27 mouse cellular contexts compared by ENCODE assay signal in the genomic region with DNA sequence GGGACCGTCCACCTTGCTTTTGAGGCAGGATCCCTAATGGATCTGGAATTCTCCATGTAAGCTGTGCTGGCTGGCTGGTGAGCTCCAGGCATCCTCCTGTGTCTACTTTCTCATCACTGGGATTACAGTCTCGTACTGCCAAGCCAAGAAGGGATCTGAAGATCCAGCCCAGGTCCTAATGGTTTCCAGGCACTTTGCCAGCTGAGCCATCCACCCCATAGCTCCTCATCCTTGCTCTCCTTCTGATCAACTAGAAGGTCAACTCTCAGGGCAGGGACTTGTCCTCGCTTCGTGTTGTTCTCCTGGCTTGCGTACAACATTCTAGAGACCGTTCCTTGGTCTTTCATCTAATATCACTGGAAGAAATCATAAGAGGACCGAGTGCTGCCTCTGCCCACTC. TPM values are rescaled to one million over a fixed set of nuclear protein-coding genes. Genes with fewer than 3 reads are reported as not detected.
DNase-seq lines count a peak whose midpoint lies in the region; ATAC-seq lines count a peak whose summit lies in the region.
"Had no signal": no experiment of that assay in that cellular context is flagged by ENCODE, and none has a peak within 500 bp of the region (broad histone marks: within the 10 kb centered on the region; RNA-seq: fewer than 3 reads in every experiment).

No protein-coding gene starts in this region.

- H3K9ac ChIP-seq in forebrain, embryonic 13.5 days = no peak overlapping the region
- no peak overlapping the region for H3K9ac ChIP-seq in midbrain, embryonic 14.5 days (replicated peaks; ENCODE audit: low read length)
- H3K9ac ChIP-seq: embryonic facial prominence, embryonic 12.5 days; heart, embryonic 15.5 days; intestine, embryonic 15.5 days; limb, embryonic 12.5 days; liver, postnatal 0 days; neural tube, embryonic 12.5 days had no signal

- H3K9me3 ChIP-seq in forebrain, embryonic 13.5 days (replicated peaks) = no peaks in the 10 kb centered on the region
- no peaks in the 10 kb centered on the region for H3K9me3 ChIP-seq in forebrain, embryonic 10.5 days
- no peaks in the 10 kb centered on the region for H3K9me3 ChIP-seq in midbrain, embryonic 14.5 days (ENCODE audit: control insufficient read depth, low read length)
- H3K9me3 ChIP-seq in midbrain, embryonic 10.5 days (replicated peaks) = no peaks in the 10 kb centered on the region
- H3K9me3 ChIP-seq: embryonic facial prominence, embryonic 12.5 days; G1E; heart, embryonic 15.5 days; intestine, embryonic 15.5 days; limb, embryonic 12.5 days; neural tube, embryonic 12.5 days had no signal

- H3K36me3 ChIP-seq in forebrain, embryonic 13.5 days (ENCODE audit: poor library complexity, severe bottlenecking) = no peaks in the 10 kb centered on the region
- no peaks in the 10 kb centered on the region for H3K36me3 ChIP-seq in forebrain, embryonic 10.5 days (replicated peaks)
- no peaks in the 10 kb centered on the region for H3K36me3 ChIP-seq in midbrain, embryonic 14.5 days (ENCODE audit: control insufficient read depth, insufficient read depth, low read length)
- H3K36me3 ChIP-seq in midbrain, embryonic 10.5 days = no peaks in the 10 kb centered on the region
- H3K36me3 ChIP-seq: embryonic facial prominence, embryonic 12.5 days; G1E; heart, embryonic 15.5 days; intestine, embryonic 15.5 days; limb, embryonic 12.5 days; neural tube, embryonic 12.5 days had no signal

- DNase-seq in forebrain, embryonic 10.5 days (ENCODE audit: extremely low spot score, low spot score) = no peak
- no peak for DNase-seq in midbrain, embryonic 14.5 days
- DNase-seq in midbrain, embryonic 10.5 days (ENCODE audit: low spot score) = no peak
- DNase-seq in brain, adult 2 months (ENCODE audit: low read depth, low spot score) = peak; percentile 36
- DNase-seq in thymus, adult 18-20 months = no peak
- DNase-seq: adrenal gland, adult 8-10 months; B cell, adult 2 months; cerebellum, adult 9-11 months; kidney, adult 9 months; kidney, postnatal 14 days; liver, postnatal 0 days; right cerebral cortex, postnatal 14 days had no signal

- no peaks in the 10 kb centered on the region for H3K27me3 ChIP-seq in forebrain, embryonic 13.5 days
- no peaks in the 10 kb centered on the region for H3K27me3 ChIP-seq in forebrain, embryonic 10.5 days (ENCODE audit: poor library complexity, severe bottlenecking)
- H3K27me3 ChIP-seq in midbrain, embryonic 14.5 days (ENCODE audit: control insufficient read depth, insufficient read depth, low read length) = no peaks in the 10 kb centered on the region
- H3K27me3 ChIP-seq in midbrain, embryonic 10.5 days (ENCODE audit: low read depth, poor library complexity, severe bottlenecking) = no peaks in the 10 kb centered on the region
- H3K27me3 ChIP-seq: CH12.LX; embryonic facial prominence, embryonic 12.5 days; heart, embryonic 15.5 days; intestine, embryonic 15.5 days; limb, embryonic 12.5 days; neural tube, embryonic 12.5 days had no signal

- no peak overlapping the region for H3K4me2 ChIP-seq in forebrain, embryonic 13.5 days
- H3K4me2 ChIP-seq in midbrain, embryonic 14.5 days (ENCODE audit: low read length) = no peak overlapping the region
- H3K4me2 ChIP-seq: embryonic facial prominence, embryonic 12.5 days; heart, embryonic 15.5 days; intestine, embryonic 15.5 days; limb, embryonic 12.5 days; liver, embryonic 11.5 days; neural tube, embryonic 12.5 days had no signal

- H3K27ac ChIP-seq in forebrain, embryonic 13.5 days = peak overlapping the region; percentile 35; the same call in 1 of the 2 replicates
- H3K27ac ChIP-seq in forebrain, embryonic 10.5 days = no peak overlapping the region
- peak overlapping the region; percentile 49; the same call in 1 of the 2 replicates for H3K27ac ChIP-seq in midbrain, embryonic 14.5 days (replicated peaks; ENCODE audit: low read depth, low read length)
- H3K27ac ChIP-seq in midbrain, embryonic 10.5 days (replicated peaks) = no peak overlapping the region
- H3K27ac ChIP-seq: embryonic facial prominence, embryonic 12.5 days; heart, embryonic 15.5 days; intestine, embryonic 15.5 days; layer of hippocampus, adult 2 months; limb, embryonic 12.5 days; macrophage; neural tube, embryonic 12.5 days; stomach, postnatal 0 days had no signal

- no peak for ATAC-seq in forebrain, embryonic 13.5 days
- no peak for ATAC-seq in midbrain, embryonic 14.5 days (ENCODE audit: low FRiP score, low TSS enrichment)
- no peak for ATAC-seq in frontal cortex, adult (ENCODE audit: low TSS enrichment)
- ATAC-seq: activated CD4-positive, CD25-positive, alpha-beta regulatory T cell, adult 4 months; intestine, embryonic 15.5 days; liver, postnatal 0 days; lung, postnatal 0 days had no signal

- WGBS in forebrain, embryonic 13.5 days = 85% methylated on average over 7 of the region's 7 CpGs
- WGBS in forebrain, embryonic 10.5 days = 92% methylated on average over 7 of the region's 7 CpGs
- 88% methylated on average over 7 of the region's 7 CpGs for WGBS in midbrain, embryonic 14.5 days
- WGBS in midbrain, embryonic 10.5 days = 92% methylated on average over 7 of the region's 7 CpGs

- H3K4me3 ChIP-seq in forebrain, embryonic 13.5 days = no peak overlapping the region
- no peak overlapping the region for H3K4me3 ChIP-seq in forebrain, embryonic 10.5 days
- H3K4me3 ChIP-seq in midbrain, embryonic 14.5 days (replicated peaks; ENCODE audit: low read depth, low read length) = no peak overlapping the region
- no peak overlapping the region for H3K4me3 ChIP-seq in midbrain, embryonic 10.5 days
- H3K4me3 ChIP-seq: embryonic facial prominence, embryonic 12.5 days; heart, embryonic 15.5 days; intestine, embryonic 15.5 days; layer of hippocampus, adult 2 months; limb, embryonic 12.5 days; neural tube, embryonic 12.5 days had no signal

- peaks cover 16% of the 10 kb centered on the region for H3K4me1 ChIP-seq in forebrain, embryonic 13.5 days
- no peaks in the 10 kb centered on the region for H3K4me1 ChIP-seq in forebrain, embryonic 10.5 days
- H3K4me1 ChIP-seq in midbrain, embryonic 14.5 days (ENCODE audit: control insufficient read depth, insufficient read depth, low read length) = 0 out of 2 replicates have a peak, but pooled peaks cover 4% of the 10 kb centered on the region
- no peaks in the 10 kb centered on the region for H3K4me1 ChIP-seq in midbrain, embryonic 10.5 days
- H3K4me1 ChIP-seq: embryonic facial prominence, embryonic 12.5 days; heart, embryonic 15.5 days; intestine, embryonic 15.5 days; limb, embryonic 12.5 days; neural tube, embryonic 12.5 days had no signal

RNA-seq across cellular contexts. Expression of gene Glrp1, which starts 29.4 kb away (rescaled TPM):
- polyA plus RNA-seq in forebrain, embryonic 13.5 days (2015; fragmentation: Nextera tagmentation; extraction: Ambion mirVana) = not detected in 2 replicates
- not detected in 2 replicates for polyA plus RNA-seq in forebrain, embryonic 10.5 days (2016; fragmentation: Nextera tagmentation; extraction: Ambion mirVana)
- polyA plus RNA-seq in midbrain, embryonic 14.5 days (2014; fragmentation: Nextera tagmentation; extraction: Ambion mirVana) = not detected in 2 replicates
- polyA plus RNA-seq in midbrain, embryonic 10.5 days (2016; fragmentation: Nextera tagmentation; extraction: Ambion mirVana) = not detected in 2 replicates
- polyA plus RNA-seq: activated CD4-positive, CD25-positive, alpha-beta regulatory T cell, adult 4 months; embryonic facial prominence, embryonic 12.5 days; G1E; intestine, embryonic 15.5 days; limb, embryonic 12.5 days; neural tube, embryonic 12.5 days; stomach, postnatal 0 days had no signal

Comparison
In these comparisons a context has a peak if more than half of its experiments do, and no peak if none do; other contexts are left out.
1. H3K27ac ChIP-seq: peak in forebrain, embryonic 13.5 days (single experiment) and midbrain, embryonic 14.5 days (single experiment); none in forebrain, embryonic 10.5 days (single experiment) and midbrain, embryonic 10.5 days (single experiment).